Mouse (Mus musculus): Measurements from ENCODE around the gene Cherp.

The Cherp gene

DNA sequence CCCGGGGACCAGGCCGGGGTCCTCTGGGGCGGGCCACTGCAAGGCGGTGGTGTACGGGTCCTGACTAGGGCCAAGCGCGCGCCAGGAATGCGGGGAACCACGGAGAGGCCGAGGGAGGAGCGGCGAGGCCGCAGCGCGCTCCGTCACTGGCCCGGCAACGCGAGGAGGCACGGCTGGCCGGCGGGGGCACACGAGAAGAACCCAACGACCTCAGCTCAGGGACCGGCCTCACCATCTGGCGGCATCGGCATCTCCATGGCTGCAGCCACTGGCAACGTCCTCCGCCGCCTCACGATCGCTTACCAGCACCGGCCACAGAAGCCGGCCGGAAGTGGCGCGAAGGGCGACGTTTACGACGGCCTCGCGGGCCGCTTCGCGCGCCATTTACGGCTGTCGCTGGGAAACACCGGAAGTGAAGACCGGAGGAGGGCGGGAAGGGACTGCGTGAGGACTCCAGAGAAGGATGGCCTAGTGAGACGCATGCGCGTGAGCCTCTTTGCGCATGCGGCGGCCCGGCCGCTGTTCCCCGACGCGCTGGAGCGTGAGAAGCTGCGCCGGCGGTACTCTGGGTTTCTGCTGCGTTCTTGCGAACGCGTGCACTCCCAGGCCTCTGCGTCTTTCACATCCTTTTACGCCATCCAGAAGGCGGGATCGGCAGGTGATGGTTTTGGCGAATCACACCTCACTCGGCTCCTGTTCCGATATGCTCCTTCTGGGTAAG, at the start of gene Cherp:
Gene Cherp (minus strand): TSS at position 401 of the 721 bp plus-strand sequence.
- DNase-seq (ENCODE audit: low spot score in 2 of 2): peak; percentile 95 to 96

DNA sequence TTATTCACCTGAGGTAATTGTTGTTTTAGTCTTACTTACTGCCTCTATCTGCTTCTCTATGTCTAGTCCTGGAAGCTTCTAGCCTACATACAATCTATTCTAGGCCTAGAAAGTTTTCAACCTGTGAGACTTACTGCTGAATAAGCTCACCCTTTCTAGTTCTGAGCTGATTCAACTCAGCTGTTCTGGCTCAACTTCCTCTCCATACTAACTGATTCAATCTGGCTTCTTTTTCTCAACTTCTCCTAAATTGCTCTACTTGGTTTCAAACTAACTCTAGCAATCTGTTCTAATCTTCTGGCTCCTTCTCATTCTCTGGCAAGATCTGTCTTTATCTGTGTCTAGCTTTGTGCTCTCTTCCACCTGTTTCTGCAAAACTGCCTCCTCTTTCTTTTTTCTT, 46.9 kb upstream of the Cherp start:
- DNase-seq (ENCODE audit: low spot score in 2 of 2): no peak

DNA sequence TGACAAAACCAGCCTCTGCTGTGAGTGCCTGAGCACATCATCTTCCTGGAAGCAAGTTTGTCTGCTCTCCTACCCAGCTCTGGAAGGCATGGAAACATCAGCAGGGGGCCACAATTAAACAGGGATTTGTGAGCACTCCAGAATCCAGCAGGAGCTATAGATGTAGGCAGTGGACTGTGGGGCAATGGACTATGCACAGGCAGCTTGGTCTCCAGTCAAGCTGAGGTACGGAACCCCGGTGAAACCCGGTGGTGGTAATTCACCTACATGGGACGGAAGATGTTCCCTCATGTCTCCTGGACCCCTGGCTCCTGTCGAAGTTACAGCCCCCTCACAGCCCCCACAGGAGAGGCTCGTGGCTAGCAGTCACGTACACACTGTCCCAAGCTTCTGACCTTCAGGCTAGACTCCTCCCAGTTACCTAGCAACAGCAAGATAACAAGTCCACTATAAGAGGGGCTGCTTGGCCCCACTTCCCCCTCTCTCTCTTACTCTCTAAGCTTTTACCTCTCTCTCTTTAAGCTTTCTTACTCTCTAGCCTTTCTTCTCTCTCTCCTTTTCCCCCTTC, 42.5 kb upstream of the Cherp start:
- DNase-seq (ENCODE audit: low spot score in 2 of 2): no peak

DNA sequence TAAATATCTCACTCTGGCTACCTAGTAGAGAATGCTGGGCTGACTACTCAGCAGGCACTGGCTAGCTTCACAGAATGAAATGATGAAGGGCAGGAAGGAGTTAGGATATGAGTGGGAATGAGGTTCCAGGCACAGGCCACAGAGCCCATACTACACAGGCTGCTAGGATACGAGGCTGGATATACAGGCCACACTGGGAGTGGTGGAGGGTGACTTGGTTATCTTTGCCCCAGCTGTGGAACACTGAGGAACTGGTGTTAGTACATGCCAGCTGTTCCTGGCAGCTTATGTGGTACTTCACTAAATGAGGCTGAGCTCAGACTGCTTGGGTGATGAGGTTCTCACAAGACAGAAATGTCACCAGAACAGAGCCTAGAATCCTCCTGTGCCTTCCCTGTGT, 38.1 kb upstream of the Cherp start:
- DNase-seq (ENCODE audit: low spot score in 2 of 2): no peak

DNA sequence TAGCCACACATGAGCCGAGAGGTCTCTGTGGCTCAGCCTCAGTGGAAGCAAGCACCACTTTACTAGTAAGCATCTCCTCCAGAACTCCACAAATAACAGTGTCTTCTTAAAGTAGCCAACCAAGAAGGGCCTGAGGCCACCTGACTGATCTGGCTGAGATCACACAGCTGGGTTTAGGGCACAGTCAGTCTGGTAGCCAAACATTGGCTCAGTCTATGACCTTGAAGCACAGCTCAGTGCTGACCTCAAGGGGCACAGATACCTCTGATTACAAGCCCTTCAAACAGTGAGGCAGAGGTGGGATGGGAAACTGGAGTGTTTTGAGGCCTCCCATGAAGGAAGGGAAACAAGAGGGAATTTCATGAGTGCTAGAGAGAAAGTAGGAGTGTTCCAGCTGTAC, 37.6 kb upstream of the Cherp start:
- no peak for DNase-seq (ENCODE audit: low spot score in 2 of 2)

DNA sequence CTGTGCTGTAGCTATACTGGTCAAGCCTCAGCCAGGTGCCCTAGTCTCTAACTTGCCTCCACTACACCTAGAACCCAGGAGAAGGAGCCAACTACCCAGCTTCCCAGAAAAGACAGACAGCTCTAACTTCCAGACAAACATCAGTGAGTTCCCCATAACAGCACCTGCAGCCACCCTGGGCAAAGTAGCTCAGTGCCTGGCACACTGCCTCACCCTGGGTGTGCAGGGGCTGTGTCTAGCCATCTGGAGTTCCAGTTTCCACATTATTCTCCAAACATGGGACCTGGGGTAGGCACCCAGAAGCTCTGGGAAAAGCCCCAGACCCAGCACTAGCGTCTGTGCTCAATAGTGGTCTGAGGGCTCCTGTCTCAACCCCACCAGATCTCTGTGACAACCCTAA, 32.5 kb upstream of the Cherp start:
- no peak for DNase-seq (ENCODE audit: low spot score in 2 of 2)

DNA sequence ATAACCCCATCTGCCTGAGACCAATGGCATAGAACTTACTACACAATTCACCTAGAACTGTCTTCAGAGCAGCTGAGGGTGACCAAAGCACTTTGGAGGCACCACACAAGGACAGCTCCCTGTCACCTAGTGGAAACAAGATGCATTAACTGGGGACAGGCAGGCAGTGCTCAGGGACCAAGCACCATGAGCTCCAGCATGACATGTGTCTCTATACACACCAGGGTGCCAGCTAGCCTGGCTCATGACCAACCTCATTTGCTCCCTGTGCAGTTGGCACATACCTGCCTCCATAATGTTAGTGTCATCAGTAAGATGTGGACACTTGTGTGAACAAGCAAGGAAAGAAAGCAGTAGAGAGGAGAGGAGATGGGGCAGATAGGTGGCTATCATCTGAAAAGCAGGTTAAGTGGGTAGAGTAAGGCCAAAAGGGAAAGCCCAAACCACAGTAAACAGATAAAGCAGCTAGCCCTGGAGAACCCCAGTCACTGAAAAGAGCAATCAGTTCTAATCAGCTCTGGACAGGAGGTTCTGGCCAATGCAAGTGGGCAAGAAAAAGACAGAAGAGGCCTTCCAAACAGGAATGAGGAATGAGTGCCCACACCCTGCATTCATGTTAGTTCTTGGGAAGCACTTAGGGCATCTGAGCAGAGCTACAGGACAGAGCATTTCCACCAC, 29.8 kb upstream of the Cherp start:
- DNase-seq (ENCODE audit: low spot score in 2 of 2): no peak

DNA sequence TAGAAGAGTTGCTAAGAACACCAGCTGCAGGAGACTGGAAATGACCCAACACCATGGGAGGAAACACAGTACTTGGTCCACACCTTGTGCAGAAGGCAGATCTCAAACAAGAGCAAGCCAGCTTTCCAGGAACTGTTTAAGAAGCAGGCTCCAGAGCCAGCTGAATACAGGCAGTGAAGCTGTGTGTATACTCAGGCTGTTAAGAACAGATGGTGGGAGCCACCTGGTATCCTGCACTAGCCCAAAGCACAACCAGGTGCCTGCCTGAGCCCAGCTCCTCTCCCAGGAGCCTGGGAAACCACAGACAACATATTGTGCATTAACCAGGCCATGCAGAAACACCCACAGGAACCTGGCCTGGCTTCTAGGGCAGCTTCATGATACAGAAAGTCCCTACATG, 29.1 kb upstream of the Cherp start:
- DNase-seq (ENCODE audit: low spot score in 2 of 2): no peak

DNA sequence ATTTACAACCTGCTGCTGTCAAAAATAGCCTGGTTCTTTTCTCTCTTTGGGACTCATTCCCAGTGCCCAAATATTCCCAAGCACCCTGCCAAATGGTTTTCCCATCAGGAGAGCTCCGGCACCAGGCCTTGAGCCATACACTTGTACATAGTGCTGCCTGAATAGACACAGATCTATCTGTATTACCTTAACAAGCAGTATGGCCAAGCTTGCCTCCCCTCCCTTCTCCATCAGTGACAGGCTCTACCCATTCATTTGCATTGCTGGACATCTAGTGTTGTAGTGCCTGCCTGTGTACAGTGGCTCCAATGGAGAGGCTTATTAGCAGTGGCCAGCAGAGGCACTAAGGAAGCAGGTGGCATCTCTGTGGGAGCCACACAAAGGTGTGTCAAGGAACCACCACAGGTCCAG, 25.5 kb upstream of the Cherp start:
- DNase-seq (ENCODE audit: low spot score in 2 of 2): no peak

DNA sequence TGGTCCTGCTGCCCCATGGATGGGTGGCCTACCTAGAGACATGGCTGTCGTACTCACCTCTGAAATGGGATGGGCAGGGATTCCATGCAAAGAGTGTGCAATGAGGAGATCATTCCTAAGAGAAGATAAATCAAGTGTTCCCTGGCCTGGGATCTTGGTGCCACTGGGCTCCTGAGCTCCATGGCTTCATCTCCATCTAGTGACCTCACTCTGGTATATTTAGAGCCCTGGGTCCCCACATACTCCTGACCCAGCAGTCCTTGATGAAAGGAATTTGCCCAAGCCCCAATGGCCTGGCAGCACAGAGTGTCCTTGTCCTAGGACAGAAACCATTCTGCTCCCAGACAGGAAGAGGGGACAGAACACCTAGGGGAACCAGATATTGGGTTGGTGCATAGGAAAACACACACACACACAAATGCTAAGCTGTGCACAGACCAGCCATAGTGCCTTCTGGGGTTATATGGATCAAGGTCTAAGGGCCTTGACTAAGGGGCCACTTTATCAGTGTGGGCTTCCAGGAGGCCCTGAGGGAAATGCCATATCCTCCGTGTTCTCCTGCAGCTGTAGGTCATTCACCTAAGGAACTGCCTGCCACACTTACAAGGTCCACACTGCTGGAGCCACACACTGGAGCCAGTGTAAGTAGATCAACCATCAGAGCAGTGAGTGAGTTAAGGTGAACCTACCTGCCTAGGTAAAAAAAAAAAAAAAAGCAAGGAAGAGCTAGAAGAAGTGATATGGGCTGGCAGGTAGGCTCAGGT, 24.7 kb upstream of the Cherp start:
- DNase-seq (ENCODE audit: low spot score in 2 of 2): no peak

DNA sequence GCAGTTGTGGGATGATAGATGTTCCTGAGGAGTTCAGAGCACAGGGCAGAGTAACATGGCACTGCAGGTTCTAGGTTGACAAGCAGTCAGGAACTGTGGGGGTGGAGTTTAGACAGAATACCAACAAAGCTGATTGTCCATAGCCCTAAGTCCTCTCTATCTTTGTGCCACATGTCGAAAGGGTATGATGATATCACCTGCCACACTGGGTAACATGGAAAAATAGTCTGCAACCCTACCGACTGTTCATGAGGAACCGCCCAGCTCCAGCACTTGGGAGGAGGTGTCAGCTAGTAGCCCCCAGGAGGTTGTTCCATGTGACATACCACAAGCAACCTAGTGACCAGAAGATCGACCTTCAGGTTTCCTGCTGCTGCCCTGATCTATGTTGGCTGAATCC, 23.5 kb upstream of the Cherp start:
- DNase-seq (ENCODE audit: low spot score in 2 of 2): no peak

DNA sequence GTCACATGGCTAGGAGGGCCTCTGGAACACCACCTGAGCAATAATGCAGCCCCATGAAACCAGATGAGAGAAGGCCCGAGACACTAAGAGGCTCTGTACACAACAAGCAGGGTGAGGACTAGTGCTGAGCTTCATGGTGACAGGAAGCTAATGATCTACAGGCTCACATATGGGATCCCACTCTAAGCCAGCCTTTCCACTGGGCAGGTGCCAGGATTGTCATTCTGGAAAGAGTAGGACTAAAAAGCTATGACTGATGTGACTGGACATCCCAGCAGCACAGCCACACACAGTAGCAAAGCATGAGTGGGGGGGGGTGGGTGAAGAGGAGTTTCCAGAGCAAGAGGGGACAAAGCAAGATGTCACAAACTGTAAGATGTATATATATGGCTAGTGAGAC, 22.9 kb upstream of the Cherp start:
- no peak for DNase-seq (ENCODE audit: low spot score in 2 of 2)

DNA sequence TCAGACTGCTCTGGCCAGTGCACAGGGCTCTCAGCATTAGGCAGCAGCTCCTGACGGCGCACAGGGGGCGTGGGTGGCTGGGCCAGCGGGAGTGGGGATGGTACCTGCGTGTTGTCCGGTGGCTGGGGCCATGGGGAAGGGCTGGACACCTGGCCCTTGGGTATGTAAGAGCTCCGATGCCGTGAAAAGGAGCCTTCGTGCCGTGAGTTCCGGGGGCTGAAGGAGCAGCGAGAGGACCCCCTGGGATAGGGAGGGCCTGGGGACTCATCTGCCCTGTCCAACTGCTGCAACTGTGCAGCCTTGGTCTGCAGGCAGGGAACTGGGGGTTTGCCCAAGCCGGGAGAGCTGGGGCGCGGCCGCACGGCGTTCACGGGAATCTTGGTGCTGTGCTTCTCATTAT, 21.2 kb upstream of the Cherp start:
- no peak for DNase-seq (ENCODE audit: low spot score in 2 of 2)

DNA sequence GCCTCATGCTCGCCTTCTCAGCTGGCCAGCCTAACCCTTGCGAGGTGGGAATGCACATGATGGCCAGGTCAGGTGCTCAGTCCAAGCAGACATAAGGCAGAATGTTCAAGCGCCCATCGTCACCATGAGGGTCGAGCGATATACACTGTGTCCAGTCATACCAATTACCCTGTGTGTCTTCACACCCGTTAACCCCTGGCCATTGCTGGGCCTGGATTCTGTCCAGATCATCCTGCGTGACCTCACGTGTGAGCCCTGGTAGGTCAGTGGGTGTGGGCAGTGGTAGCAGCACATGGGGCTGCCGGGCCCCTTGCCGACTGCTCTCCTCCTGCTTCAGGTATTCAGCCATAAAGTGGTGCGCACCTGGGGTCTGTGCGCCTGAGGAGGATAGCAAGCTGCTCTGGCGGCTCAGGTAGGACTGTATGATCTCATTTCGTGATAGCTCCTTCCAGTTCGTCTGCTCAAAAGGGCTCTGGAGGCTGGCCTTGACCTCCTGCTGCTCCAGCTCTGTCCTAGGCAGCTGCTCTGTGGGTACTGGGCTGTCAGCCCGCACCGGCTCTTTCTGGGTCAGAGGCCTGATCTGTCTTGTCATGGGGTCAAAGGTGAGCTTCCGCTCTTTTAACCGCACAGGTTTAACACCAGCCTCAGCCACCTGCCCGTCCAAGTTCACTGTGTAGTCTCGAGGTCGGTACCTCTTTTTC, 20.5 kb upstream of the Cherp start:
- DNase-seq (ENCODE audit: low spot score in 2 of 2): no peak

DNA sequence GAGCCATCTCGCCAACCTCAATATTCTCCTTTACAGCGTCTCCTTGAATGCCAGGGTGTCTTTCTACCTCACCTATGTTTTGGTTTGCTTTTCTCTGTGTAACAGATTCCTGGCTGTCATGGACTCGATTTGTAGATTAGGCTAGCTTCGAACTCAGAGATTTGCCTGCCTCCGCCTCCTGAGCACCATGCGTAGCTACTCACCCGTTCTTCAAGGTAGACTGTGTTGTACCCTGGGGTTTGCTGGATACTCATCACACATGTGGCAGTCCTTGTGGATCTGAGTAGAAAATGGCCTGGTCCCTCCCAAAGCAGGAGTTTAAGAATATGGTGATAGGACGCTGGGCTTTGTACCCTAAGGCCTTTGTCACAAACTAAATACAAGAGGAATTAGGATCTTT, 18.4 kb upstream of the Cherp start:
- no peak for DNase-seq (ENCODE audit: low spot score in 2 of 2)

DNA sequence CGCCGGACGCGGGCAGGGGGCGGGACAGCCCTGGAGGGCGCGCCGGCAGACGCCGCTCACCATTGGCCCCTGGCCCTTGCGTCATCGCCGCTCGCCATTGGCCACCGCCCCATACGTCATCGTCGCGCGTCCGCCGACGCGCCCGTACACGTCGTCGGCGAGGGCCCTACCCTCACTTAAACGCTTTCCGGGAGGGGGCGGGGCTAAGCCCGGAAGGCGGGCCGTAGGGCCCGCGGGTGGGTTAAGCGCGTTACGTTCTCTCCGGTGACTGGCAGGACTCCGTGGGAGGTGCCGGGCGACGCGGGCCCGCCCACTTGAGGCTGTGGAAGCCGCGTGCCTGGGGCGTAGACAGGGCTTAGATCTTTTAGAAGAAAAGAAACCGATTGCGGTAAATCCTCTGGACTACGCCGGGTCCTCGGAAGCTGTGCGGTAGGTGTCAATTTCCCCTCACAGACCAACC, 17.6 kb upstream of the Cherp start:
- peak; percentile 97 to 98 for DNase-seq (ENCODE audit: low spot score in 2 of 2)

DNA sequence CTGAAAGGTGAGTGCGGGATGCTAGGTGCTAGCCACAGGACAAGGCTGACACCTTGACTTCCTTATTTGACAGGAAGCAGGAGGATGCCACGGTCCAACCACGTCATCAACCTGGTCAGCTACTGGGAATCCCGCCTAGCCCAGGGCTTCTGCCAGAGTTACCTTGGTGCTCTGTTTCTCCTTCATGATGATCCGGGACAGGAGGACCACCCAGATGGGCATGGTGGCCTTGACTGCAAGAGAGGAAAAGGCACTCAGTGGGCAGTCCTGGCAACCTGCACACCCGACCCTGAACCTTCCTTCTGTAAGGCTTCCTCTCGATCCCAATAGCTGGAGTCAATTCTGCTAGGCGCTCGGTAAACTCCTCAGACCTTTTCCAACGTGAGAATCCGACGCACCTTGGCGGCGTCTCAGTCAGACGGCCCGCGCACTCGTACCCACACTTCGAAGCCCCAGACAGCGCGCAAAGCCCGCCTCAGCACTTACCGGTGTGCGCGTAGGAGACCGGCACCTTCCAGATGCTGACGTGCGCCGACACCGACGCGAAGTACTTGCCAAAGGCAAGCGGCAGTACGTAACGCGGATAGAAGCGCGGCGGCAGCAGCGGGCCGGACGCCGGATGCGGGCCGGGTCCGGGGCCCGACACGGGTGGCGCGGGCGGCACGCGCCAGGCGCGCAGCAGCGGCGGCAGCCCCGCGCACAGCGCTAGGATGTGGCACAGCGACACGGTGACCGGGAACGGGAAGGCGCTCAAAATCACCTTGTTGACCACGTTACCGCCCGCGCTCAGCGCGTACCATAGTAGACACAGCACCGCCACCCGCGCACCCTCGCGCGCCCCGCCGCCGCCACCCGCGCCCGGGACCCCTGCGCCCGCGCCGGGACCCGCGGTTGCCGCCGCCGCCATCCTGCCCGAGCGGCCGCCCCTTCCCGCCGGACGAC, 16.9 kb upstream of the Cherp start, which contains the start of gene Slc35e1:
Gene Slc35e1 (minus strand): TSS at position 935 of the 942 bp plus-strand sequence.
- peak in 1 of 2 experiments; percentile 32 for DNase-seq (ENCODE audit: low spot score in 2 of 2)

DNA sequence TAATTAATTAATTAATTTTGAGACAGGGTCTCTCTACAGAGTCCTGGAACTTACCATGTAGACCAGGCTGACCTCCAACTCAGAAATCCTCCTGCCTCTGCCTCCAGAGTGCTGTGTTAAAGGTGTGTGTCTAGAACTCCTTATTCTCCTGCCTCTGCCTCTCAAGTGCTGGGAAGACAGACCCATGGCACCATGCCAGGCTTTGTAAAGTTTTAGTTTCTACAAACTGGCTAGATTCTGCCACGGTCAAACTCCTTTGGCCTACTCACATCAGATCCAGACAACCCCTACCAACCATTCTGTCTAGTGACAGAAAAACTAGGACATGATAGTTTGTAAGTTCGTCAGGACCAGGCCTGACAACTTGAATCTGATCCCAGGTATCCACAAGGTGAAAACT, 16.0 kb upstream of the Cherp start:
- DNase-seq (ENCODE audit: low spot score in 2 of 2): no peak

DNA sequence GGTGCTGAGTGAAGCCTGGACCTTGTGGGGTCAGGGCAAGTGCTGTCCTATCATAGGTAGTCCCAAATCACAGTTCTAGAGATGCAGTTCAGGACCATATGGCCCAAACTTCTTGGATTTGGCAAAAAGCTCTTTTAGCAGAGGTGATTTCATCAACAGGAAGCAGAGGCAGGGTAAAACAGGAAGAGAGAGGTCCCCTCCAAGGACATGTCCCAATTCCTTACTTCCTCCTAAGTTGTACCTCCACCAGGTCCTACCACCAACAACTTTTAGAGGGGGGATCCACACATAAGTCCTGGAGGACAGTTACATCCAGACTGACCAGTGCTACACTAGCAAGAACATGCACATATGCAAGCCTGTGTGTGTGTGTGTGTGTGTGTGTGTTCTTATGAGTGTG, 12.0 kb upstream of the Cherp start:
- DNase-seq (ENCODE audit: low spot score in 2 of 2): no peak

DNA sequence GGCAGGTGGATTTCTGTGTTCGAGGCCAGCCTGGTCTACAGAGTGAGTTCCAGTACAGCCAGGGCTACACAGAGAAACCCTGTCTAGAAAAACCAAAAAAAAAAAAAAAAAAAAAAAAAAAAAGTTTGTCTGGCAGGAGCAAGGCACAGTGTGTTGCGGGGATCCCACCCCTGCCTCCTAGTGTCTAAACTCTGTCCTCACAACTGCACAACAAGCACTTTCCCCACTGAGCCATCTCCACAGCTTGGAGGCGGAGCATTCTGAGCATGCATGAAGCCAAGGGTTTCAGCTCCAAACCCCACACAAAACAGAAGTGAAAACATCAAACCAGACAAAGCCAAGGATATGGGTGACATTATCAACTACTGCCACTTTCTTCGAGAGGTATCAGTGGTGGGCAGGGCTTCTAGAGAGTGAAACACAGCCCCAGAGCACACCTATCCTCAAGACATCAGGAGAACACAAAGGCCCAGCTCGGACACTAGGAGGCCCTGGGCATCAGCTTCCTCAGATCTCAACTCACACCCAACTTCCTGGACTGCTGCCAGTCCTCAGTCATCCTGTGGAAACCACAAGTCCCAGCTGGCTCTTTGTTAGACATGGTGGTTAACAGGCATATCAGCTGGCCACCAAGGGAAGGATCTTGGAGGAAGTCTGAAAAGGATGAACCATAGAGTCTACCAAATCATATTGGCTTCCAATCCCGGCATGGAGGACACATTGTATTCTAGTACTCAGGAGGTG, 10.6 kb upstream of the Cherp start:
- DNase-seq (ENCODE audit: low spot score in 2 of 2): no peak
